Mouse (Mus musculus) lung, postnatal 14 days (tissue): Measurements from ENCODE around the gene Pde11a.

Experiments used
- DNase-seq: peaks from one replicate; pipeline ENCODE4 v3.0.0; 2021

Pde11a gene

DNA sequence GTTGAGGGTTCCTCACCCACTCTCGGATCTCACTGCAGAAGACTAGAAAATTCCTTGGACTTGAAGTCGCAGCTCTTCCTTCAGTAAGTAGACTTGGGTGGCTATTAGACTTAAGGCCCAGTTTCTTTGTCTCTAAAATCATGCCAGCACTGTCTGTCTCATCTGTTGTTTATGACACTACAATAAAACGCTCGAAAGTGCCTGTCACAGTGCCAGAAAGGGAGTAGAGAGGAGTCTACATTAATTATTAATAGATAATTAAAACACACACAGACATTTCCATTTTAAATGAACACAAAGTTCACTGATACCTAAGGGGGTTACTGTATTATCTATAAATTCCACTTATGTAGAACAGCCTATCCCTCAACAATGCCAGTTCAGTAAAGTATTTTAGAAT is 287.7 kb downstream of the Pde11a start:
- no peak for DNase-seq

DNA sequence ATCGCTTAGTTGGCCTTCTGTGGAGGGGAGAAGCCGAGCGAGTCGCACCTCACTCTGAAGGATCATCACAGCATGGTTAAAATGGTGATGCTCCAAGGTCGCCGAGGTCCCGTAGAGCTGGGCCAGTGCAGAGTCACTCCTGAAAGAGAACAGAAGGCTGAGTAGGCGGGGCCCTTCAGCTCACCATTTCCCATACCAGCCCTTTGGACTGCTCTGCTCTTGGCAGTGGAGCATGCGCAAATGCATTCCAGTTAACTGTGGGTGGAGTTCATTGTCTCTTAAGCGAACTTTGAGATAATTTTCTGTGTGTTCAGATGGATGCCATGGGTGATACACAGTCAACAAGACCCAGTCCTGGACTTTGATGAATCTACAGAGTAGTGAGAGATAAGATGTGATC is 288.5 kb downstream of the Pde11a start:
- no peak for DNase-seq

DNA sequence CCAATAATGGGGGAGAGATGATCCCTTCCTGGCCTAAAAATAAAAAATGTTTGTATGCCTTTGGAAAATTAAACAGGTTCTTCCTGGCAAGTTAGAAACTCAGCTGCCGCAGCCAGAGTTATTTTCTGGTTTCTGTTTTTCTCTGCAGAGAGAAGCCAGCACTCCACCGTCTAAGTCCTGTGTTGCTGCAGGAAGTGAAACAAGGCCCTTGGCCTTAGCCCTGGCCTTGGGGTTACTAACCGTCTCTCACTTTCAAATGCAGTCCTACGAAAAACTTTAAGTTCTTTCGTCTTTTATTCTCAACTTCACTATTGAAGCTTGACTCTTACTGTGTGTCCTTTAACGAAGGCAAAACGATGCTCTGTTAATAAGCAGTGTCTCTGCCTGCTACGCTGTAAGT is 289.0 kb downstream of the Pde11a start:
- no peak for DNase-seq

DNA sequence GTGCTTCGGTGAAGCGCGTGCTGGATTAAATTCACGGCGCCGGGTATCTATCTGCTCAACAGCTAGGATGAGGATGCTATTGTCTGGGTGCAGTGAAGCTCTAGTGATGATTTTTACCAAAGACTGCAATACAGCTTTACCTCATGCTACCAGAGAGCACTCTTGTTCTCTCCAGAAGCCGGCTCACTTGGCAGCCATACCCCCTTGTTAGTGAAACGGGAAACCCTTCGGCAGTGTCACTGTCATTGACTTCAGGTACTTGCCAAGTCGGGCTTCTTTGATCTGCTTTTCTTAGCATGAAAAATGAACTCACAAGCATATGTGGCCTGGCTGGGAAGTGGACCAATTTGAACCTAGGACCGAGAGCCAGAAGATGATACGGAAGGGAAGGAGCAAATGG is 290.8 kb downstream of the Pde11a start:
- DNase-seq = no peak

DNA sequence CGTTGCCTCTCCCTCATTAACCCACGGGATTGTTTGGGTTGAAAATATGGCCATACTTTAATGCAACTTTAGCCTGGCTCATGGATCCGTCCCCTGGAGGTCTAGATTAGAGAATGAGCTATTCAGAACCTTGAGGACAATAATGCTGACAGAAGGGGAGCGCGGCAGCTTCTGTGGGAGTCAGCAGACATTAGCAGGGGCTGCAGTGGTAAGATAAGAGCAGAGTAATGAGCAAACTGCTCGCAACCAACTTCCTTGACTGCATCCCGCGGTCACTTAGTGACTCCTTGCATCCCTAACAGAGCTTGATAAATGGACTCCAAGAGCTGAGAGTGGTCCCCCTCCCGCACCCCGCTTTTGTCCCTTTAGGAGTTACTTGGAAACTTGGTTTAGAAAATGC is 296.4 kb downstream of the Pde11a start:
- no peak for DNase-seq

DNA sequence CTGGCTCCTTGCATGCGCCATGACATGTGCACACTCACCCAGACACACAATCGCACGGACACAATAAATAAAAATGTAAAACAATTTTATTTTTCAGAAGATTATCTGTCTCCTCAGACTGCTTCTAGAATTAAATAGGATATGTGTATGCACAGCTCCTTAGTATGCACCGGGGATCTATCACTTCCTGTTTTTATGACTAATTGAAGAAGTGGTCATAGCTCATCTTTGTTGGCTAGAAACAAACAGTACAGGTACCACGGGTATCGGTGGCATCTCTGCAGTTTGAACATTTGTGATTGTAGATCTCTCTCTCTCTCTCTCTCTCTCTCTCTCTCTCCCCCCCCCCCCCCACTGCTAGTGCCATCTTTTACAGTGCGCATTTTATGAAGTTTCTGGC is 298.5 kb downstream of the Pde11a start:
- DNase-seq = no peak

DNA sequence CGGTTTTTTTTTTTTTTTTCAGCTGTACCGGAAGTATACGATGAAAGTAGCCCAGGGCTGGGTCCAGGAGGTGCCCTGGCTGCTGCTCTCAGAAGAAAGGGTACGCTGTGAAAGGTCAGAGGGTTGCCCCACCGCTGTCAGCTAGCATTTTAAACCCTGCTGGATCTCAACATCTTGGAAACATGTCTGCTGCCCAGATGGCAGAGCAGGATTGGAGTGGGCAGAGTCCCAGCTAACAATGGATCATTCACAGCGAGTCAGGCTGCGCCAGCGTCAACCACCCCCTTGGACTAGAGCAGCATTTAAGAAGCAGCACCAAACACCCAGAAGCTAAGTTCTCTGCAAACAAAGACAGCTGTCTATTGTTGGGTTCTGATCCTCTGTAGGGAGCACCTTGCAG is 308.5 kb downstream of the Pde11a start:
- DNase-seq = no peak

DNA sequence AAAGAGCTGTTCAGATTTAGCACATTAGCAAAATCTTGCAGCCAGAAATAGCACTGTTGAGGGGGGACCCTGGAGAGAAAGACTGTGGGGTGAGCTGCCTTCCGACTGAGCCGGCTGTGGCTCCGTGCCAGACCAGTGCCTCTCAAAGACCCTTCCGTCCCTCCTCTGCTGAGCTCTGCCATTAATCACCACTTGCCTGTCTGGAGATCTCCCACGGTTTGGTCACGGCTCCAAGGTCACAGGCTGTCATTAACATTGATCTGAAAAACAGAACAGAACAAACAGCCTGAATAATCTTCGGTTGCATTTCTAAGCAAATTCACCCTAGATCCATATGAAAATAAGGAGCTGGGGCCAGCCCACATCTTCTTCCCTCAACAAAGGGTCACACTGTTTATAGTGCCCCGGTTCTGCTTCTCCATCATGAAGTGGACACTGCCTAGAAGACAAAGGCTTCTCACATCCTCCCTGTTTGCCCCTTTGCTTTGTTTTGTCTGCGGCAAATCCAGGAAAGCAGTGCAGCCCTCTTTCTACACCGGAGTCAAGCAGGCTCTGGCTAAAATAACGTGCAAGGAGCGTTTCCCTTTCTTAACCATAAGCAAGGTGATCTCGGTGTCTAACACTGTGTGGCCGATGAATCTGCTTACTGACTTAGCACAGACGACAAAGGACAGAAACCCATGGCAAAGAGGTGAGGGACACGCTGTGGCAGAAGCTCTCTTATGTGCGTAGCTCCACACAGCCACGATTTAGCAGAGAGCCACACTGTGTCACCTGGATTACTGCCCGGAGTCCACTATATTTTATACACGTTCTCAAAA is 309.3 kb downstream of the Pde11a start:
- no peak for DNase-seq

DNA sequence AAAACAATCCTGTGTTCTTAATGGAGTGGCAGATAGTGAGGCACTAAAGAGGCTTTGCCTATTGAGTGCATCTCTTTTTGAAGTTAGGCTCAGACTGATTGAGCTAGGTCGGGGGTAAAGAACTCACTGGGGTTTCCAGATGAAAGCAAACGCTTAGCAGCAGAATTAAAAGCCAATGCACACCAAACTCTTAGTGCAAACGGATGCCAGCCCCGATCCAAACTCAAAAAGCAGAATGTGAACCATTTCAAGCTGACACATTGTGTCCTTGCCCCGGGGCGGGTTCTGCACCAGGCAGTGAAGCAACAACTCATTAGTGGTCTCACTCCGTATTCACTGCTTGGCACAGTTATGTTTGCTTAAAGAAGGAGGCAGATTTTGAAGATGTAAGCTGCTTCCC is 321.7 kb downstream of the Pde11a start:
- DNase-seq = no peak

DNA sequence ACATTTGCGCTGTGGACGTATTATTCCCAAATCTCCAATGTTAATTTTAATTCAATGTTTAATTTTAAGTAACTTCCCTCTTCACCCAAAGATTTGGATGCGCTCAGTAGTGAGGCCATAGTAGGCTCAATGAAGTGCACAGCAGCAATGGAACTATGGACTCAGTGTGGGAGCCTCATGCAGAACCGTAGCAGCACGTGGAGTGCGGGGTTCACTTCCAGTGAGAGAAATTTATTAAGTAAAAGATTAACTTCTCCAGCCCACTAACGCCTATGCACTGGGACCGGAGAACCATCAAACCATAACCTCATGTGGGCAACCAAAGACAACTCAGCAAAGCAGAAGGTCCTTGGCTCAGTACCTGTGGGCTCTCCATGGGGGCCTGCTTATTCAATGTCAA is 322.4 kb downstream of the Pde11a start:
- no peak for DNase-seq

DNA sequence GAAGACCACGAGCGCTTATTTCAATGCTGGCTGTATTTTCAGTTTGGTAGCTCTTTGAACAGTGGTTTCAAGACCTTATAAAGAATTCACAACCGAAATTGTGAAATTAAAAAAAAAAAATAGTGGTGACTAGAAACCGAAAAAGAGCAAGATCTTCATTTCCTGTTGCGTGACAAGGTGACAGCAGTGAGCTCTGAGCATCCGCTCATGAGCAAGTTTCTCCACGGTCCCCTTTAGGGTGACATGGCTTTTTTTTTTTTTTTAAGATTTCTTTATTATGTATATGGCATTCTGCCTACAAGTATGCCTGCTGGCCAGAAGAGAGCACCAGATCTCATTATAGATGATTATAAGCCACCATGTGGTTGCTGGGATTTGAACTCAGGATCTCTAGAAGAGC is 323.1 kb downstream of the Pde11a start:
- DNase-seq = no peak

DNA sequence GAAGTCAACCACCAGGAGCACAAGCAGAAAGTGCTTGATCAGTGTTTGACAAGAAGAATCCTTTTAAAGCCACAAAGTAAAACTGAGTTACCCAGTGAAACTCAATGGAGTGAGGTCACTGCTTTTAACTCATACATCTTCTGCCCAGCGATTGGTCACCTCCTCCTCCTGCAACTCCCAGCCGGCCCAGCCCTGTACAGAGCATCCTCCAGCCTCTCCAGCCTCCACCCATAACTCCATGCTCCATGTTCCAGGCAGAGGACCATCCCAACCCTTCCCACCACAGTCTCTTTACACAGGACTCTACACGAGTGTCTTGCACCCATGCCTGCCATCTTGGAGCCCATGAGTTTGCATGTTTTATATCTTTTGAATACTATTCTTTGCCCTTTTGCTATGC is 323.9 kb downstream of the Pde11a start:
- DNase-seq = no peak

DNA sequence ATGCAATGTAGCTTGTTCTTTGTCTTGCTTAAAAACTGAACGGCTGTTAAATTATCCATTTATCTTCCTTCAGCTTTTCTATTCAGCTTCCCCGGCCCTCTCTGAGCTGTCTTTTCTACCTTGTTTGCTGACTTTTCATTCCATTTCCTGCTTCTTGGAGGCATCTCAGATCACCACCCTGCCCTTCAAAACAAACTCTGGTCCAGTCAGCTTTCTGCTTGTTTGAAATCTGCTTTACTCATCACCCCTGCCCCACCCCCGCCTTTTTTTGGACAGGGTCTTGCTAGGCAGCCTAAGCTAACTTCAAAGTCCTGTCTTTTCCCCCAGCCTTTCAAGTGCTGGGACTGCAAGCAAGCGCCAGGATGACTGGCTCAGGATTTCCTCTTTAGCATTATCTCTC is 332.4 kb downstream of the Pde11a start:
- no peak for DNase-seq

DNA sequence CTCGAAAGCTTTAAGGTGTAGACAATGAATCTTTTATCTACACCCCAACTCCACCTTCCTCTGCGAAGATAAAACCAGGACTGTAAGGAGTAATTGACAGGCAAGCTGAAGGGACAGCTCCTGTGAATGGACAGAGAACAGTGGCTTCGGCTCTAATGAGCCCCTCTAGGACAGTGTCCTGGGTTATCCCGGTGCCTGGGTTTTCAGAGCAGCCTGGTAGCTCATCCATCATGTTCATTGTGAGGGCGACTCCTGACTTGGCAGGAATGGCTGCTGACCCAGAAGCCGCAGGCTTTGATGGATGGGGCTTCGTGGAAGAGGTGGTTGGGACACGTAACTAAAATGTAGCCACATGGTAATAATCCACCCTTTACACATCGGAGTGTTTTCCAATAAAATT is 335.7 kb downstream of the Pde11a start:
- no peak for DNase-seq

DNA sequence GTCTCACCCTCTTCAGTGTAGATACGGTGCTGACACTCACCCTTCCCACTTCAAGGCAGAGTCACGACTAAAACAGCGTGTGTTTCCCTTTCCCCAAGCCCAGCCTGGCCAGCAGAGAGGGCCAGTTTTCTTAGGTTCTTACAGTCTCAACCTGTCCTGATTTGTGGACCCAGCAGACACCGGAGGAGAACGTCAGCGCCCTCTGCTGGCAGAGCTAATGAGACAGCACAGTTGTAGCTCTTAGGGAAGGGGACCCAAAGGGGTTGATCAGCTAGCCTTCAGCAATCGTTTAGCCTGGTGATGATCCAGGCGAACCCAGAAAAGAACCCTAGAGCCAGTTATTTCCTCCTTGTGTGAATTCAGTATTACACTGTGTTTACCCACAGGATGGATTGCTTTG is 337.2 kb downstream of the Pde11a start:
- peak; percentile 84 for DNase-seq

DNA sequence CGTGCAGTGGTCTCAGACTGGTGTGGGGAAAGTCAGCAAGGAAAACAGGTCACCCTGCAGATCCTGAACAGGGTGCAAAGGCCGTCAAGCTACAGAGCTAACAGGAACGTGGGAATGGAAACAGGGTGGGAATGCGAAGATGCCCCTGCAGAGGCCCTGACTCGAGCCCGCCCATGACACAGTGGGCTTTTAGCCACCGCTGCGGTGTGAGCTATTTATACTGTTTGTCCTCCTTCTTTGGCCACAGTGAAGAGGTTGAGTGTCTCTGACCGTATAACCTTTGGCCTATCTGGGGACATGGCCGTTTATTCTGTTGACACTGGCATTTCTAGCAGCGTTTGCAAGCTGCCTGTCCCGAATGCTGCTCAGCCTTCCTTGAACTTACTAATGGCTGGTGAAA is 338.9 kb downstream of the Pde11a start:
- DNase-seq = no peak

DNA sequence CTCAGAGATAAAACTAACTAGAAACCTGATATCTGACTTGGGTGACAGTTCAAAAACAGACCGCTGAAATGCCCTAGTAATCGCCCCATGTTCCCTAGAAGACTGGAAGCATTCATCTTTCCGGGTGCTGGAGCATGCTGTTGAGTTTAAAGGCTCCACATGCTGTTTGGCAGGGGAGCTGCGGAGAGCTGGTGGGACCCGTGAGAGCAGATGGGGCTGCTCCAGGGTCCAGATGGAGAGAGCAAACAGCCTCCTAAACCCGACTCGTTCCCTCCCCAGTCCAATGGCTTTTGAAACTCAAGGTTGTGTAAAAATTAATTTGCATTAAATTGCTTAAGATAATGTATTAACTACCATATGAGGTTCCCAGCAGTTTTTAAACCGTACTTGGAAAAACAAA is 339.9 kb downstream of the Pde11a start:
- no peak for DNase-seq

DNA sequence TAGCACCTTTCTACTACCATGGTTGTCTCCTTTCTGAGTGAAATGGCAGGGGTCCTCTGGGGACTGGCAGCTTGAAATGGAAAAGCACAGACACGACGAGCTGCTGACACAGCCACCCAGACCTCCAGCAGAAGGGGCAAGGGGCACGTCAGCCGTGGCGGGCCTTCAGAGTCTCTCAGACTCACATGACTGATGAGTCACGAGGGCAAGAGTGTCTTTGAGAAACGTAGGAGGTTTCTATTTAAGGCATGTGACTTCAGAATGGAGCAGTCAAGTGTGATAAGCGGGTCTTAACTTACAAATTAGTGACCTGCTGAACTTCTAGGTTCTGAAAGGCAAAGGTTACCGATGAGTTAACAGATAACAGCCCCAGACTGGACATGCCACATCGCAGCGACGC is 340.8 kb downstream of the Pde11a start:
- no peak for DNase-seq

DNA sequence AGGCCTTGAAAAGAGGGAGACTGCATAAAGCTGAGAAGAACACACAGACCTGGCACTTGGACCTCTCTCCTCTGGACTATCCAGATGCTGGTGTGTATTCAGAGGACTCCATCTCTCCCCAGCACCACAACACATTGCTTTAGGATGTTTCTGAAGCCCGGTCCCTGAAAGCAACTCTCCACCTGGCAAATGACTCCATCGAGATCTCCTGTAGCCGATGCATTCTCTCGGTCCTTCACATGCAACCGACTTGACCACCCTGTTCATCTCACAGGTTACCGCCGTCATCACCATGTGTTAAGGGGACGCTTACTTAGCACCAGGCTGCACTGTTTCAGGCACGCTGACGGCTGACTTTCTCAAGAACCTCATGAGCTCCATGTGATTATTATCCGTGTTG is 343.7 kb downstream of the Pde11a start:
- DNase-seq = no peak

DNA sequence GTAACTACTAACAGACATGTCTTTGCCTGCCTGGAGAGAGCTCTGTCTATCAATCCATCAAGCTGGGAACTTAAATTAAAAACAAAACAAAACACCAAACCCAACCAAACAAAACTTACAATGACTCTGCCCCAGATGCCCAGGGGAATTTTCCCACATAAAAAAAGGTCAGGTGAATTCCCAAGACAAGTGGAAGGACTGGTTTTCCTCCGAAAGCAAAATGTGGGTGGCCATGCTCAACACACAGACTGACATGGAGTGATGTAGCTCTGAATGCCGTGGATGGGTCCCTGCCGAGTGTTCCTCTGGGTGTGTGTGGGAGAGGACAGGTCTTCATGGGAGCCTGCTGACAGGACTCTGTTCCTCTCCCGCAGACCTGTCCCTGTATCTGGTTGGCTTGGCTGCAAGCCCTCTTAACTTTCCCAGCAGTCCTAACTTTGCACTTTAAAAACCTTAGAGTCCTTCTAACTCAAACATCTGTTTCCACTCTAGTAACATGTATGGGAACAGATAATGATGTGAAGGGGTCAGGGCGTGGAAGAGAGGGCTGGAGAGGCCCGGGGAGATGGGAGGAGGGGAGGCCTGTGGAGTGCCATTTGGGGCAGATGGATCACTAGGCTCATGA is 346.9 kb downstream of the Pde11a start:
- no peak for DNase-seq

DNA sequence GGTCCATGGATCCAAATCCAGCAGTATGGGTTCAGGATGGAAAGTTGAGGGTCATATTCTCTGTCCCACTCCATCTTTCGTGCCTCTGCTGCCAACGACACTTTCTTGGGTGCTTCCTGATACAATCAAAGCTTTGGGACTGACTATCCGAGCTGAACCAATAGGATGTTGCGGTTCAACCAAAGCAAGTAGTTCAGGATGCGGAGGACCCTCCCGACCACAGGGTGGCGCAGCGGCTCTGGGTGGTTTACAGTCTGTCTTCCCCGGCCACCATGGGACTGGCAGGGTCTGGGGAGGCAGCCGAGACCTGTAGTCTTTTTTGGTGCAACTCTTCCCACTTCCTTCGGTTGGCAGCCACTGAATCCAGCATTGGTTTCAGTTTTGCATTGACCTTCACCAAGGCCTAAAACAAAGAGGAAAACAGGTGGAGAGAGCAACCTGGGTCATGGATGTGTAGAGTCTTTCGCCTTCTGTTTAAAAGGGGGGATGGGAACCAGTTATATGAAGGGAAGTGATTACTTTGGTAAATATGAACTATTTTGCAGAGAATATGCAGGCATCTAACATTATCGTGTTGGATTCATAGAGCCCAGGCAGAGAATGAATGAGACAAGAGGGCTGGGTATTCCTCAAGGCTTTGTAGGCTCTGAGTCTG is 347.6 kb downstream of the Pde11a start:
- peak; percentile 78 for DNase-seq

DNA sequence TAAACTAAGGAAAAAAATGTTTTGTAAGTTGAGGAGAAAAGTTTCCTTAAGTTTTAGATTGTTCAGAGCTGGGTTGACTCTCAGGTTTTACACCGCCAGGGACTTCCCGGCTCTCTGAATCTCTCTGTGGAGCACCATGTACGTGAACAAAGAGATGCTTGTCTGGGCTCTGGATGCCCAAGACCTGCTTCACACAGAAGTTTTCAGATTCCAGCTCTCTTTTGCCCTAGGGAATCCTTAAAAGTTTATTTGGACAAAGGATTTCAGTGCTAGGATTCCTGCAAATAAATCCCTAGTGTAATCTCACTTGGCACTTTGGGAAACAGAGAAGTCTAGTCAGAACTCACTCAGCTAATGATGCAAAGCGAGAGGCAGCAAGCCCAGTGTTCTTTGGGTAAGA is 348.9 kb downstream of the Pde11a start:
- DNase-seq = no peak

DNA sequence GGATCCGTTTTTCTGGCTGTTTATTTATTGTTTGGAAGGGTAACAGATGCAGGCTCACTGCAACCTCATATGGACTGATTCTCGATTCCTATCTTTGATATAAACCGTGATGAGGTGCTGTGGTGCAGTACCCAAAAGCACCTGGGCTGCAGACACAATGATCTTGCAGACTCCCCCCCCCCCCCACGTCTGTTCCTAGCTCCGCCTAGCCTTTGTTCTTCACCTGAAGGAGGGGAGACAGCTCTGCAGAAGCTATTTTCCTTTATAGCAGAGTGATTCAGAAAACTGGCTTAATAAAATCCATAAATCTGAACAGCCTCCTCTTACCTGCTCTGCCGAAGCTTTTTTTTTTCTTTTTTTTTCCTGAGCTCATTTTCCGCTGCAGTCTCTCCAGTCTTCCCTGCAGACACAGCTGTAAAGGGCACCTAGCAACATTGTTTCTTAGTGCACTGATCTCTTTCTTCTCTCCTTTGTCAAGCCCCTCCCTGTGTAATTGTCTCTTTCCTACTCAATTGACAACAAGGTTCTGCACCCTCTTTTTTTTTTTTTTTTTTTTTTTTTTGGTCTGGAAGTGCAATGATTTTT is 349.7 kb downstream of the Pde11a start:
- no peak for DNase-seq

DNA sequence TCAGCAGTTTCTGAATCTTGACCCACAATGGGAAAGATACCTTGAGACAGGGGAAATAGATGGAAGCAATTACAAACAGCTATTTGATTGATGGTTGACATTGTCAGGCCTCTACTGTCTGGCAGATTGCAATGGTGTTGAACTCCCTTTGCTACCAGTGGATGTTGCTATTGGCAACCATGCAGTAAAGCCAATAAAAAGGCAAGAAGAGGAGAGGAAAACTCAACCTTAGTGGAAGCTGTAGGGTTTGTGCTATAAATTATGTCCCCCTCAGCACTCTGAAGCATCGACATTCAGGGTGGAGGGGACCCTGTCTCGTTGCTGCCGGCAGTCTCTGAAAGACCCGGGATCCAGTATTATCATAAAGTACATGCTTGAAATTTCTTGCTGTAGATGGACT is 350.2 kb downstream of the Pde11a start:
- DNase-seq = no peak
